31 mouse cellular contexts compared by ENCODE assay signal in the genomic region with DNA sequence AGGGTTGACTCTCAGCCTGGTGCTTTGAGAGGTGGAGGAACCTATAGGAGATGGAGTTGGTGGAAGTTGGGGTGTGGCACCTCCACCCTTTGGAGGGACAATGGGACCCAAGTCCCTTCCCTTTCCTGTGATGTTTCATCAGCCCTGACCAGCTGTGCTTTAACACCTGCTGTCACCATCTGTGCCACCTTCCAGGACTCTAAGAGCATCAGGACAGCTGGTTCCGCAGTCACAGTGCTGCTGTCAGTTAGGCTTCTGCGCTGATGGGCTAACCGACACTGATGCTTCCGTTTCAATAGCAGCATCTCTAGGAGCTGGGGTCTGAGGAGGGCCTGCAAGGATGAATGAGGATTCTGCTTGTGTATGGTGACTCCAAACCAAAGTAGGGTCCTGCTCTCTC.
"Had no signal": no experiment of that assay in that cellular context is flagged by ENCODE, and none has a peak within 500 bp of the region (broad histone marks: within the 10 kb centered on the region; RNA-seq: fewer than 3 reads in every experiment).

No protein-coding gene starts in this region.

- H3K4me3 ChIP-seq: left cerebral cortex, adult 2 months; limb, embryonic 10.5 days; limb, embryonic 12.5 days; limb, embryonic 13.5 days; limb, embryonic 15.5 days; liver, embryonic 12.5 days; liver, embryonic 13.5 days; liver, embryonic 15.5 days; lung, embryonic 15.5 days; megakaryocyte, embryonic 14.5 days; midbrain, embryonic 10.5 days; midbrain, embryonic 12.5 days; midbrain, embryonic 13.5 days; midbrain, embryonic 15.5 days had no signal

- ATAC-seq: liver, embryonic 12.5 days; liver, postnatal 0 days; lung, postnatal 0 days; midbrain, embryonic 13.5 days; midbrain, embryonic 15.5 days; midbrain, embryonic 16.5 days had no signal

- DNase-seq: left cerebral cortex, postnatal 4 days; liver; liver, embryonic 13.5 days; liver, postnatal 0 days; lung, adult 18-20 months; lung, adult 2 months; lung, embryonic 14.5 days; lung, postnatal 10 days; lung, postnatal 14 days; lung, postnatal 36 days; lung, postnatal 4 days; midbrain, embryonic 14.5 days had no signal

- H3K9ac ChIP-seq: limb, embryonic 12.5 days; limb, embryonic 13.5 days; limb, embryonic 15.5 days; liver, embryonic 12.5 days; liver, embryonic 13.5 days; liver, embryonic 14.5 days; liver, embryonic 15.5 days; liver, postnatal 0 days; lung, embryonic 14.5 days; lung, embryonic 15.5 days; midbrain, embryonic 12.5 days; midbrain, embryonic 13.5 days; midbrain, embryonic 15.5 days had no signal

- H3K27me3 ChIP-seq: limb, embryonic 12.5 days; limb, embryonic 13.5 days; limb, embryonic 15.5 days; liver, embryonic 12.5 days; liver, embryonic 13.5 days; liver, embryonic 15.5 days; lung, embryonic 15.5 days; megakaryocyte, embryonic 14.5 days; midbrain, embryonic 12.5 days; midbrain, embryonic 13.5 days; midbrain, embryonic 15.5 days had no signal

- H3K4me2 ChIP-seq: limb, embryonic 12.5 days; limb, embryonic 13.5 days; limb, embryonic 15.5 days; liver, embryonic 11.5 days; liver, embryonic 12.5 days; liver, embryonic 13.5 days; liver, embryonic 15.5 days; lung, embryonic 14.5 days; lung, embryonic 15.5 days; midbrain, embryonic 11.5 days; midbrain, embryonic 12.5 days; midbrain, embryonic 13.5 days; midbrain, embryonic 15.5 days had no signal

- H3K36me3 ChIP-seq: midbrain, embryonic 15.5 days had no signal

- H3K9me3 ChIP-seq: limb, embryonic 10.5 days; limb, embryonic 12.5 days; limb, embryonic 13.5 days; limb, embryonic 15.5 days; liver, embryonic 12.5 days; liver, embryonic 13.5 days; liver, embryonic 15.5 days; lung, embryonic 15.5 days; megakaryocyte, embryonic 14.5 days; midbrain, embryonic 10.5 days; midbrain, embryonic 12.5 days; midbrain, embryonic 13.5 days; midbrain, embryonic 15.5 days had no signal

- H3K27ac ChIP-seq: left cerebral cortex, adult 2 months; limb, embryonic 10.5 days; limb, embryonic 12.5 days; limb, embryonic 13.5 days; limb, embryonic 15.5 days; liver, embryonic 12.5 days; liver, embryonic 13.5 days; liver, embryonic 14.5 days; liver, embryonic 15.5 days; lung, embryonic 15.5 days; macrophage; midbrain, embryonic 10.5 days; midbrain, embryonic 12.5 days; midbrain, embryonic 13.5 days; midbrain, embryonic 15.5 days had no signal

- H3K4me1 ChIP-seq: limb, embryonic 10.5 days; limb, embryonic 12.5 days; limb, embryonic 13.5 days; limb, embryonic 15.5 days; liver, embryonic 12.5 days; liver, embryonic 13.5 days; liver, embryonic 15.5 days; midbrain, embryonic 10.5 days; midbrain, embryonic 12.5 days; midbrain, embryonic 13.5 days; midbrain, embryonic 15.5 days had no signal
